Mouse (Mus musculus) brain, embryonic 14.5 days (tissue): ENCODE results near the gene A730061H03Rik. TPM values are rescaled to one million over a fixed set of nuclear protein-coding genes. Genes with fewer than 3 reads are reported as not detected.

Source experiments
- DNase-seq: peaks from one replicate; pipeline ENCODE4 v3.0.0-alpha.2; 2011; ENCODE audit warnings: low read depth
- CTCF ChIP-seq: fragments of 200-500 bp; IDR thresholded peaks from 2 replicates; pipeline ENCODE4 v1.5.1; 2012; ENCODE audit warnings: inconsistent platforms, mild to moderate bottlenecking, moderate library complexity, borderline replicate concordance; ENCODE audit not compliant: insufficient read depth, insufficient read length; ENCODE audit errors: extremely low read depth
- POLR2A ChIP-seq: fragments of 200-500 bp; IDR thresholded peaks from 2 replicates; pipeline ENCODE4 v1.6.1; 2012; ENCODE audit warnings: mild to moderate bottlenecking, inconsistent platforms, borderline replicate concordance; ENCODE audit not compliant: poor library complexity, insufficient read depth, insufficient read length, severe bottlenecking; ENCODE audit errors: extremely low read depth
- polyA plus RNA-seq: library from polyadenylated mRNA; depleted of rRNA; stranded (reverse); fragments of >200 nt; gene quantifications from 2 replicates; pipeline ENCODE4 v1.2.3, GENCODE M21; 2012

Gene A730061H03Rik
- polyA plus RNA-seq, 1 experiment = 0.92 TPM

DNA sequence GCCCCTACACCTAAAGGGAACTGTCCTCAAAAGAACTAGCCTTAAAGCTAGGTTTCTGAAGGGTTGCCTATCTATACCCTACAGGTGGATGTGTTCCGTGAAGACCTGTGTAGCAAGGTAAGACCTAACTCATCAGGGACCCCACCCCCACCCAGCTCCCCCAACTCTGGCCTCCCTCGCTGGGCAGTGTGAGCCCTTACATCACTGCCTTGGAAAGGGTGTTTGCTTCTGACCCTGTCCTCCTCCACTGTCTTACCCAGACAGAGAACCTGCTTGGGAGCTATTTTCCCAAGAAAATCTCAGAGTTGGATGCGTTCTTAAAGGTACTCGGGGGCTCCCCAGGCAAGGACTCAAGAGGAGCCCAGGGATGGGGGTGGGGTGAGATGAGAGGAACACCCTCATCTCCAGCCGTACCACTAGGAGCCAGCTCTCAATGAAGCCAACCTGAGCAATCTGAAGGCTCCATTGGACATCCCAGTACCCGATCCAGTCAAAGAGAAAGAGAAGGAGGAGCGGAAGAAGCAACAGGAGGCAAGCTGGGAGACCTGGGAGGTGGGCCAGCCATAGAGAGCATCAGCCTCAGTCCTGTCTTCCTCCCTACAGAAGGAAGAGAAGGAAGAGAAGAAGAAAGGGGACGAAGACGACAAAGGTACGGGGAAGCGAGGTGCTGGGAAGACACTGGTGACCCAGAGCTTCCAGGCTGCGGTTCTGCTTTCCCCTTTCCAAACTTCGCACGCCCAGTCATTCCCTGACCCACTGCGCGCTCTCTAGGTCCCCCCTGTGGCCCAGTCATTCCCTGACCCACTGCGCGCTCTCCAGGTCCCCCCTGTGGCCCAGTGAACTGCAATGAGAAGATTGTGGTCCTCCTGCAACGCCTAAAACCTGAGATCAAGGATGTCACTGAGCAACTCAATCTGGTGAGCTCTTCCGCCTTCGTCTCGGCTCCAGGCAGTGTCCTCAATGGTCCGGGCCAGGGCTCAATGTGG, 19.6 kb upstream of the A730061H03Rik start:
- no peak for DNase-seq
- no peak for TF ChIP-seq CTCF
- TF ChIP-seq POLR2A = no peak

- DNase-seq = peak; percentile 62
- TF ChIP-seq CTCF (no peak), POLR2A (no peak)
Measured at GRCm38 (mm10) chr14:55578668-55579269, 18.6 kb upstream of the A730061H03Rik start.

- TF ChIP-seq CTCF = no peak
- peak; percentile 45; the same call in 1 of the 2 replicates for TF ChIP-seq POLR2A
- DNase-seq = peak; percentile 93
Measured at GRCm38 (mm10) chr14:55577871-55578667, 17.9 kb upstream of the A730061H03Rik start, which contains the start of gene Psme1. Gene Psme1, plus strand, starts transcription at chr14:55578123.

- DNase-seq = no peak
- TF ChIP-seq CTCF (no peak), POLR2A (no peak)
Measured at GRCm38 (mm10) chr14:55576376-55576775, 16.2 kb upstream of the A730061H03Rik start.

DNA sequence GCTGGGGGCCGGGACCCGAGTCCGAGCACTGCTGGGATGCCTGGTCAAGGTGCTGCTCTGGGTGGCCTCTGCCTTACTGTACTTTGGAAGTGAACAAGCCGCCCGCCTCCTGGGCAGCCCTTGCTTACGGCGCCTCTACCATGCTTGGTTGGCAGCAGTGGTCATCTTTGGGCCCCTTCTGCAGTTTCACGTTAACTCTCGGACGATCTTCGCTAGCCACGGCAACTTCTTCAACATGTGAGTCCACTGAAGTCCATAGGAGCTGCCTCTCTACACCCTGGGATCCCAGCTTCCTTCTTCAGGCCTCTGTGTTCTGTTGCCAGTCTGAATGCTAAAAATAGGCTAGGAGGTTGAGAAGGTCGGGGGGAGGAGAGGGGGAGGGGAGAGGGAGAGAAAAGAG, 15.5 kb upstream of the A730061H03Rik start:
- TF ChIP-seq POLR2A = no peak
- no peak for TF ChIP-seq CTCF
- DNase-seq = no peak

- TF ChIP-seq POLR2A (no peak), CTCF (no peak)
- no peak for DNase-seq
Measured at GRCm38 (mm10) chr14:55575302-55575701, 15.1 kb upstream of the A730061H03Rik start, which contains the start of gene Fitm1. Gene Fitm1, plus strand, starts transcription at chr14:55575617.

- no peak for DNase-seq
- TF ChIP-seq POLR2A (no peak), CTCF (no peak)
Measured at GRCm38 (mm10) chr14:55571760-55572159, 11.6 kb upstream of the A730061H03Rik start.

DNA sequence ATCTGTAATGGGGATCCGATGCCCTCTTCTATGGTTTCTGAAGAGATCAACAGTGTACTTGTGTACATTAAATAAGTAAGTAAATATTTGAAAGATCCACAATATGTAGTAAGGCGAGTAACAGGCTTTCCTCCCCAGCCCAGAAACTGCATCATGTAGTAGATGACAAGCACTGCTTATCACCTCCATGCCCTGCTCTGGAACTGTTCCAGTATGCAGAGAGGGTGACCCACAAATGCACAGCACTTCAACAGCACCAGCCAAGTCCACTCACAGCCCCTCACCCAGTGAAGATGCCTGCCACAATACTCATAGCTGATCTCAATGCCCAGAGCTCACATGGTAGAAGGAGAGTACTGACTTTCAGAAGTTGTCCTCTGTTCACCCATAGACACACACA, 10.4 kb upstream of the A730061H03Rik start:
- TF ChIP-seq POLR2A = no peak
- TF ChIP-seq CTCF = no peak
- no peak for DNase-seq

DNA sequence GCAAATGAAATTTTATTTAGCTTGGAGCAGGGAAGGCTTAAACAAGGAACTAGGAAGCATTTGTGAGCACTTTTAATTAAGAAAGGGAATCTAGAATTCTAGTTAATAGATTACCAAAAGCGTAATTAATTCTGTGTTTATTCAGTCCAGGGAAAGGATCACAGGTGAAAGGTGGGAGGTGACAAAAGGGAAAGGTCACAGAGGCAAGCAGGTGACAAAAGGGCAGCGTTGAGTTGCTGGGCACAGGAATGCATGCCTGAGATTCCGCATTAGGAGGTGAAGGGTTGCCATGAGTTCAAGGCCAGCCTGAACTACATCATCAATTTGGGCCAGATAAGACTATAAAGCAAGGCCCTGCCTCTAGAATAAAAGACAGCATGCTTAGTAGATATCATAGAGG, 7.3 kb upstream of the A730061H03Rik start:
- TF ChIP-seq CTCF (no peak), POLR2A (no peak)

GRCm38 (mm10) chr14:55565748-55566147, 5.5 kb upstream of the A730061H03Rik start:
- no peak for DNase-seq
- no peak; the same call in 1 of the 2 replicates for TF ChIP-seq CTCF
- TF ChIP-seq POLR2A = no peak

More for the DNA sequence above, 7.3 kb upstream of the A730061H03Rik start:
- no peak for DNase-seq
